Mouse (Mus musculus) adipocyte (in vitro differentiated cells): ENCODE data around the gene Eef1a2.
"Not testable (repeated sequence)": the region's sequence is repeated elsewhere in the genome, so short reads cannot be mapped to it uniquely, and the experiment has no call there.

Source experiments
- DNase-seq: peaks from one replicate; pipeline ENCODE4 v3.0.0-alpha.2; 2016; ENCODE audit warnings: low spot score

Gene Eef1a2

GRCm38 (mm10) chr2:181156248-181157121, at the start of gene Eef1a2:
Gene Eef1a2 (minus strand): TSS chr2:181157014.
- no peak for DNase-seq

GRCm38 (mm10) chr2:181206118-181206517, 49.3 kb upstream of the Eef1a2 start:
- DNase-seq, result no peak

GRCm38 (mm10) chr2:181205678-181206077, 48.9 kb upstream of the Eef1a2 start:
- DNase-seq, result no peak

- DNase-seq, result no peak
Measured at GRCm38 (mm10) chr2:181202886-181203285, 46.1 kb upstream of the Eef1a2 start.

- no peak for DNase-seq
Measured at GRCm38 (mm10) chr2:181202422-181202821, 45.6 kb upstream of the Eef1a2 start, which contains the start of gene Ptk6. Gene Ptk6 (minus strand): TSS chr2:181202789.

- DNase-seq, result no peak
Measured at GRCm38 (mm10) chr2:181201606-181202005, 44.8 kb upstream of the Eef1a2 start.

- no peak for DNase-seq
Measured at GRCm38 (mm10) chr2:181196628-181197300, 40.0 kb upstream of the Eef1a2 start.

GRCm38 (mm10) chr2:181193044-181193443, 36.2 kb upstream of the Eef1a2 start:
- DNase-seq, result no peak

GRCm38 (mm10) chr2:181191936-181192335, 35.1 kb upstream of the Eef1a2 start:
- no peak for DNase-seq

- not testable (repeated sequence) for DNase-seq
Measured at GRCm38 (mm10) chr2:181191385-181191784, 34.6 kb upstream of the Eef1a2 start.

- no peak for DNase-seq
Measured at GRCm38 (mm10) chr2:181189321-181189720, 32.5 kb upstream of the Eef1a2 start.

- no peak for DNase-seq
Measured at GRCm38 (mm10) chr2:181188681-181189080, 31.9 kb upstream of the Eef1a2 start.

GRCm38 (mm10) chr2:181187121-181188000, 30.5 kb upstream of the Eef1a2 start, which contains the start of gene Ppdpf:
Gene Ppdpf (plus strand): TSS chr2:181187247.
- DNase-seq, result peak; percentile 95

GRCm38 (mm10) chr2:181186635-181187034, 29.8 kb upstream of the Eef1a2 start:
- peak; percentile 96 for DNase-seq

- DNase-seq, result no peak
Measured at GRCm38 (mm10) chr2:181180898-181181297, 24.1 kb upstream of the Eef1a2 start.

GRCm38 (mm10) chr2:181178471-181178870, 21.7 kb upstream of the Eef1a2 start:
- DNase-seq, result no peak

- peak; percentile 49 for DNase-seq
Measured at GRCm38 (mm10) chr2:181178015-181178414, 21.2 kb upstream of the Eef1a2 start.

- no peak for DNase-seq
Measured at GRCm38 (mm10) chr2:181174646-181175045, 17.8 kb upstream of the Eef1a2 start.

- DNase-seq, result no peak
Measured at GRCm38 (mm10) chr2:181166469-181166868, 9.7 kb upstream of the Eef1a2 start.

GRCm38 (mm10) chr2:181160821-181161220, 4.0 kb upstream of the Eef1a2 start:
- no peak for DNase-seq

GRCm38 (mm10) chr2:181159771-181160170, 3.0 kb upstream of the Eef1a2 start:
- no peak for DNase-seq

- no peak for DNase-seq
Measured at GRCm38 (mm10) chr2:181159091-181159514, 2.3 kb upstream of the Eef1a2 start.
